Mouse (Mus musculus): ENCODE results near the gene Rbbp5.

DNA sequence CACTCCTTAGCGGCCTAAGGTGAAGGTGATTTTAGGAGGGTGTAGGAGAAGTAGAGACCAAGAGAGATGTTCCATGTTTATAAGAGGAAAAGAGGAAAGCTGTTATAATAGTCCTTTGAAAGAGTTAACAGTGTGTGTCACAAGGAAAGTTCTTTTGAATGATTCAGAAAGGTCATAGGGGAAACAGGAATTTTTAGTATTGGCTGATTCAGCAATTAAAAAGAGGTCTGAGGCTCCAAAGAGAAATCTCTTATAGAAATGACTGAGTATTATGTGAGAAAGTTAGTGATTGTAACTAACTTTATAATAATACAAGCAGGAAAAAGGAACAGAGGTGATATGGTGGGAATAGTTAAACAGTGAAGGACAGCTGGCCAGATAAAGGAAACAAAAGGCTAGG lies 2.3 kb downstream of the Rbbp5 start:
- TF ChIP-seq CTCF (IDR thresholded peaks at IDR 0.05; ENCODE audit: borderline replicate concordance, insufficient read depth, low read depth, low read length) (no peak), POLR2A (IDR thresholded peaks at IDR 0.05; ENCODE audit: borderline replicate concordance, insufficient read depth, low read length) (no peak)
